Mouse (Mus musculus) midbrain, embryonic 16.5 days (tissue): ENCODE data around the gene Ppm1h. TPM values are rescaled to one million over a fixed set of nuclear protein-coding genes. Genes with fewer than 3 reads are reported as not detected.

Experiments used
- ATAC-seq: fragments of 200-750 bp; cut with Nextera tagmentation; 2 replicates; pipeline ENCODE4 v1.8.0; 2017; ENCODE audit warnings: moderate TSS enrichment
- H3K27ac ChIP-seq: fragments of 300-500 bp; sonication (generic); 2 replicates; pipeline ENCODE4 v1.5.1; 2014; ENCODE audit warnings: mild to moderate bottlenecking, low read length, mixed read lengths
- H3K27me3 ChIP-seq: fragments of 300-500 bp; sonication (generic); 2 replicates; pipeline ENCODE4 v1.6.1; 2014; ENCODE audit warnings: low read depth, low read length, mixed read lengths; ENCODE audit not compliant: control insufficient read depth, insufficient read depth
- H3K36me3 ChIP-seq: fragments of 300-500 bp; sonication (generic); 2 replicates; pipeline ENCODE4 v1.6.1; 2014; ENCODE audit warnings: mild to moderate bottlenecking, low read length, moderate library complexity, mixed read lengths; ENCODE audit not compliant: control insufficient read depth, insufficient read depth
- H3K4me1 ChIP-seq: fragments of 300-500 bp; sonication (generic); 2 replicates; pipeline ENCODE4 v1.6.1; 2014; ENCODE audit warnings: mild to moderate bottlenecking, low read length, mixed read lengths; ENCODE audit not compliant: control insufficient read depth, insufficient read depth
- H3K4me2 ChIP-seq: fragments of 300-500 bp; sonication (generic); 2 replicates; pipeline ENCODE4 v1.6.1; 2014; ENCODE audit warnings: mild to moderate bottlenecking, low read length, mixed read lengths
- H3K4me3 ChIP-seq: fragments of 300-500 bp; sonication (generic); 2 replicates; pipeline ENCODE4 v1.5.1; 2014; ENCODE audit warnings: low read depth, mild to moderate bottlenecking, low read length, moderate library complexity, mixed read lengths
- H3K9ac ChIP-seq: fragments of 300-500 bp; sonication (generic); 2 replicates; pipeline ENCODE4 v1.6.1; 2014; ENCODE audit warnings: low read depth, low read length, mixed read lengths
- H3K9me3 ChIP-seq: fragments of 300-500 bp; sonication (generic); replicated peaks from 2 replicates; pipeline ENCODE4 v1.6.1; 2014; ENCODE audit warnings: mild to moderate bottlenecking, low read length, mixed read lengths; ENCODE audit not compliant: control insufficient read depth, poor library complexity, severe bottlenecking
- WGBS: fragments of 180-500 bp; shearing (Covaris S2); extraction: QIAGEN DNeasy Blood & Tissue Kit; methylation state at CpG from one replicate; pipeline ENCODE4 v1.1.7; 2014; 5-methylcytosine and 5-hydroxymethylcytosine counted together
- polyA plus RNA-seq: library from polyadenylated mRNA; unstranded; fragments of >200 nt; fragmentation: Nextera tagmentation; extraction: Ambion mirVana; gene quantifications from 2 replicates; pipeline ENCODE4 v1.2.1, GENCODE M21; 2015

Ppm1h gene
- polyA plus RNA-seq, 1 experiment from 2014 or later: 25.2 TPM

DNA sequence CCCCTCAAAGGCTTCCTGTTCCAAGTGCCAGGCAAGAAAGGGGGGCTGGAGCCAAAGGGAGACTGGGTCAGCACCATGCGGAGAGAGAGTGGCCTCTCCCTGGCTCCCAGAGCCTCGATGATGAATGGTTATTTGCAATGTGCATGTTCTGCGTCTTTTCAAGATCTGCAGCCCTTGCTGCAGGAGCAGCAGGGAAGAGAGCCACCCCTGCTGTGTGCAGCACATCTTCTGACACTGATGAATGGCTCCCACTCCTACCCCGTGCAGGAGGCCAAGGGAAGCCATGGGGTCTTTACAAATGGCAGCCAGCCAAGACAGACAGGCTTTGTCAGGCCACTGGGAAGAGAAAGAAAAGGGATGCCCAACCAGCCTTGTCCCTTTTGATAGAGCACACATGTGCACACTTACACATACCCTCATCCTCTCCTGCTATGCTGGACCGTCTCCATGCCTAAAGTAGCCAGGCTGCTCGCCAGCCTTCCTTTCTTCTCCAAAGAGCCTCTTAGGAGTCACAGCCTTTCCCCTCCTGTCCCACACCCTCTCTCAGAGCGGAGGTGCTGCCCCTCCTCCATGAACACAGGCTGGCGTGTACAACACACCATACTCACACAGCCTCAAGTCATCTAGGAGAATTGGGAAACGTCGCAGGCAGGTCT lies 209.1 kb downstream of the Ppm1h start:
- no peak overlapping the region for H3K4me3 ChIP-seq
- no peaks in the 10 kb centered on the region for H3K9me3 ChIP-seq
- H3K4me1 ChIP-seq: peaks cover 47% of the 10 kb centered on the region
- no peaks in the 10 kb centered on the region for H3K27me3 ChIP-seq
- no peak overlapping the region for H3K4me2 ChIP-seq
- peak overlapping the region; percentile 33; the same call in 1 of the 2 replicates for H3K9ac ChIP-seq
- no peaks in the 10 kb centered on the region for H3K36me3 ChIP-seq
- ATAC-seq: peak; percentile 43
- 23% methylated on average over 10 of the region's 10 CpGs for WGBS
- peak overlapping the region; percentile 91 for H3K27ac ChIP-seq

GRCm38 (mm10) chr10:122890682-122891350 lies 212.3 kb downstream of the Ppm1h start:
- Histone ChIP-seq H3K36me3 (no peaks in the 10 kb centered on the region), H3K4me1 (peaks cover 23% of the 10 kb centered on the region), H3K27me3 (no peaks in the 10 kb centered on the region), H3K9ac (no peak overlapping the region), H3K4me2 (no peak overlapping the region), H3K9me3 (no peaks in the 10 kb centered on the region), H3K27ac (no peak overlapping the region), H3K4me3 (no peak overlapping the region)
- 86% methylated on average over 14 of the region's 14 CpGs for WGBS
- ATAC-seq: no peak

- 76% methylated on average over 6 of the region's 6 CpGs for WGBS
- ATAC-seq: no peak
- peaks cover 21% of the 10 kb centered on the region for H3K4me1 ChIP-seq
Observed at GRCm38 (mm10) chr10:122891461-122891860, 212.9 kb downstream of the Ppm1h start.

GRCm38 (mm10) chr10:122894555-122895069 lies 216.1 kb downstream of the Ppm1h start:
- Histone ChIP-seq H3K27ac (peak overlapping the region; percentile 58; the same call in 1 of the 2 replicates), H3K4me2 (no peak overlapping the region), H3K4me1 (no peaks in the 10 kb centered on the region; the same call in 1 of the 2 replicates), H3K27me3 (no peaks in the 10 kb centered on the region), H3K4me3 (no peak overlapping the region), H3K9me3 (no peaks in the 10 kb centered on the region), H3K36me3 (no peaks in the 10 kb centered on the region), H3K9ac (no peak overlapping the region)
- WGBS: 59% methylated on average over 12 of the region's 12 CpGs
- peak; percentile 58; the same call in 1 of the 2 replicates for ATAC-seq

More at GRCm38 (mm10) chr10:122891461-122891860, 212.9 kb downstream of the Ppm1h start:
- Histone ChIP-seq H3K27me3 (no peaks in the 10 kb centered on the region), H3K36me3 (no peaks in the 10 kb centered on the region), H3K9me3 (no peaks in the 10 kb centered on the region), H3K4me2 (no peak overlapping the region), H3K27ac (no peak overlapping the region), H3K9ac (no peak overlapping the region), H3K4me3 (no peak overlapping the region)

- Histone ChIP-seq H3K27me3 (no peaks in the 10 kb centered on the region), H3K4me2 (no peak overlapping the region), H3K4me1 (no peaks in the 10 kb centered on the region; the same call in 1 of the 2 replicates), H3K36me3 (no peaks in the 10 kb centered on the region), H3K4me3 (no peak overlapping the region), H3K27ac (peak overlapping the region; percentile 58; the same call in 1 of the 2 replicates), H3K9me3 (no peaks in the 10 kb centered on the region), H3K9ac (no peak overlapping the region)
- peak; percentile 43; the same call in 1 of the 2 replicates for ATAC-seq
- 66% methylated on average over 12 of the region's 12 CpGs for WGBS
Observed at GRCm38 (mm10) chr10:122895121-122895770, 216.7 kb downstream of the Ppm1h start.

- WGBS: 73% methylated on average over 7 of the region's 7 CpGs
- H3K27ac ChIP-seq: no peak overlapping the region
- 0 out of 2 replicates have a peak, but pooled peaks cover 2% of the 10 kb centered on the region for H3K36me3 ChIP-seq
- H3K27me3 ChIP-seq: no peaks in the 10 kb centered on the region
- H3K4me3 ChIP-seq: no peak overlapping the region
- peaks cover 6% of the 10 kb centered on the region; the same call in 1 of the 2 replicates for H3K4me1 ChIP-seq
- H3K9ac ChIP-seq: no peak overlapping the region
- no peak for ATAC-seq
- no peaks in the 10 kb centered on the region for H3K9me3 ChIP-seq
- H3K4me2 ChIP-seq: no peak overlapping the region
Observed at GRCm38 (mm10) chr10:122899971-122900370, 221.4 kb downstream of the Ppm1h start.

GRCm38 (mm10) chr10:122900466-122900865 lies 221.9 kb downstream of the Ppm1h start:
- 81% methylated on average over 1 of the region's 1 CpGs for WGBS
- H3K4me2 ChIP-seq: no peak overlapping the region
- ATAC-seq: no peak; the same call in 1 of the 2 replicates
- no peaks in the 10 kb centered on the region for H3K9me3 ChIP-seq
- H3K4me3 ChIP-seq: no peak overlapping the region
- H3K36me3 ChIP-seq: 0 out of 2 replicates have a peak, but pooled peaks cover 2% of the 10 kb centered on the region
- H3K27ac ChIP-seq: 0 out of 2 replicates have a peak overlapping the region, but pooled peaks have one; percentile 8
- no peak overlapping the region for H3K9ac ChIP-seq
- H3K27me3 ChIP-seq: no peaks in the 10 kb centered on the region
- peaks cover 6% of the 10 kb centered on the region; the same call in 1 of the 2 replicates for H3K4me1 ChIP-seq

- WGBS: 75% methylated on average over 5 of the region's 5 CpGs
- no peak overlapping the region for H3K27ac ChIP-seq
- 0 out of 2 replicates have a peak, but pooled peaks cover 2% of the 10 kb centered on the region for H3K36me3 ChIP-seq
- H3K9me3 ChIP-seq: no peaks in the 10 kb centered on the region
- H3K9ac ChIP-seq: no peak overlapping the region
- H3K4me2 ChIP-seq: no peak overlapping the region
- ATAC-seq: no peak
- no peak overlapping the region for H3K4me3 ChIP-seq
- H3K27me3 ChIP-seq: no peaks in the 10 kb centered on the region
- H3K4me1 ChIP-seq: peaks cover 6% of the 10 kb centered on the region; the same call in 1 of the 2 replicates
Observed at GRCm38 (mm10) chr10:122901379-122901778, 222.8 kb downstream of the Ppm1h start.
